In the genomic region with DNA sequence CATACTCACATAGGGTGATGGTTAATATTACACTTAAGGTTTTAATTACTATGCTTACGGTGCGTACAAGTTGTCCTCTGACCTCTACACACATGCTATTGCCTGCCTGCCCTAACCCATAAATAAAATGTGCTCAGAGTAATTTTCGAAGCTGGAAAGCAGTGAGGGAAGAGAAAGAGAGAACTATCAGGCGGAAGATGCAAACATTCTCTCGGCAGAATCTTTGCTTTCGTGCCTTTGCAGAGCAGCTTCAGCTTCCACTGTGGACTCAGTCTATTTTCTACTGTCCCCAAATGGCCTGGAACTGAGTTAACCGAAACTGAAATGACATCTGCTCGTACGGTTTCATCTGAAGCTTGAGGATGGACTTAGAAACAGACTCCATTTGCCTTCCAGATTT, we compare ENCODE assay signal across 22 mouse cellular contexts.
"Had no signal": no experiment of that assay in that cellular context is flagged by ENCODE, and none has a peak within 500 bp of the region (broad histone marks: within the 10 kb centered on the region; RNA-seq: fewer than 3 reads in every experiment).

No protein-coding gene starts in this region.

- DNase-seq: kidney, adult 2 months; kidney, postnatal 10 days; kidney, postnatal 36 days; layer of hippocampus, postnatal 36 days; left cerebral cortex, postnatal 4 days; liver, postnatal 0 days; lung, postnatal 10 days; lung, postnatal 36 days; right cerebral cortex, adult 18-20 months; thymus, postnatal 25 days had no signal

- H3K4me3 ChIP-seq: kidney, embryonic 15.5 days; limb, embryonic 12.5 days; limb, embryonic 15.5 days; lung, embryonic 15.5 days; megakaryocyte, embryonic 14.5 days; midbrain, embryonic 10.5 days; midbrain, embryonic 13.5 days; myocyte had no signal

- H3K27ac ChIP-seq: kidney, embryonic 15.5 days; limb, embryonic 12.5 days; limb, embryonic 15.5 days; liver, embryonic 14.5 days; lung, embryonic 15.5 days; midbrain, embryonic 10.5 days; midbrain, embryonic 13.5 days; stomach, postnatal 0 days had no signal

- ATAC-seq: intestine, postnatal 0 days; liver, postnatal 0 days; midbrain, embryonic 13.5 days; midbrain, embryonic 16.5 days had no signal
